ENCODE assay signal across 20 mouse cellular contexts in the genomic region with DNA sequence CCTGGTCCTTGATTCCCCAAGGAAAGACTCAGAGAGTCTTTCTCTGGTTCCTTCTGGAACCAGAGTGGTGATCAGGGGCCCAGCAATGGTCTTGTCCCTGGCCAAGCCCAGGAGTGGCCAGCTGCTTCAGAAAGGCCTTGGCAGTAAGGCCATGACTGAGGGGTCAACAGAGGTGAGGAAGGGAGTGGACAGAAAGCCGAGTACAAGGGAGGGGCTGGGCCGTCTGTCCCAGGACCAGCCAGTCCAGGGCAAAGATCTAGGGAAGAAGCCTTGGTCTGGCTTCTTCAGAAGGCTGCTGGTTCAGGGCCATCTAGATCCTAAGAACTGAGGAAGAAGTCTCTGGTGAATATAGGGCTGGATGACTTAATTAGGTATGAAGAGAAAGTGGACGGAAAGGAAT. TPM values are rescaled to one million over a fixed set of nuclear protein-coding genes. Genes with fewer than 3 reads are reported as not detected.
DNase-seq lines count a peak whose midpoint lies in the region; ATAC-seq lines count a peak whose summit lies in the region.
"Had no signal": no experiment of that assay in that cellular context is flagged by ENCODE, and none has a peak within 500 bp of the region (broad histone marks: within the 10 kb centered on the region; RNA-seq: fewer than 3 reads in every experiment).

No protein-coding gene starts in this region.

- WGBS in hindbrain, embryonic 12.5 days: 32% methylated on average over 3 of the region's 3 CpGs
- WGBS in hindbrain, embryonic 10.5 days: 26% methylated on average over 3 of the region's 3 CpGs

- H3K9ac ChIP-seq in hindbrain, embryonic 12.5 days: 0 out of 2 replicates have a peak overlapping the region, but pooled peaks have one; percentile 19
- H3K9ac ChIP-seq: intestine, embryonic 15.5 days; kidney, embryonic 15.5 days; liver, embryonic 12.5 days; lung, embryonic 15.5 days; stomach, embryonic 15.5 days had no signal

- ATAC-seq in hindbrain, embryonic 12.5 days (ENCODE audit: low FRiP score): no peak
- ATAC-seq: CD4-positive, CD25-positive, alpha-beta regulatory T cell, adult 4 months; forebrain, embryonic 13.5 days; intestine, embryonic 15.5 days; liver, embryonic 12.5 days had no signal

- DNase-seq in adrenal gland, adult 2 months: peak; percentile 54
- no peak for DNase-seq in adrenal gland, adult 18-20 months (ENCODE audit: low spot score in 2 of 2)
- DNase-seq in hindbrain, embryonic 10.5 days (ENCODE audit: low spot score): no peak
- DNase-seq in adipocyte (ENCODE audit: low spot score): peak; percentile 65
- DNase-seq in heart, postnatal 14 days: peak; percentile 26 to 42
- no peak for DNase-seq in kidney, postnatal 36 days
- no peak for DNase-seq in kidney, adult 18-20 months
- DNase-seq: cerebellum, postnatal 14 days; spleen, adult 18-20 months; thymus, adult 2 months had no signal

- intact Hi-C loops in heart, postnatal 14 days (cut with DNase I): no loop called here

- H3K4me1 ChIP-seq in hindbrain, embryonic 12.5 days: peaks cover 29% of the 10 kb centered on the region
- peaks cover 33% of the 10 kb centered on the region for H3K4me1 ChIP-seq in hindbrain, embryonic 10.5 days (replicated peaks)
- H3K4me1 ChIP-seq: intestine, embryonic 15.5 days; liver, embryonic 12.5 days; lung, embryonic 15.5 days; stomach, embryonic 15.5 days had no signal

- no peak overlapping the region for H3K4me2 ChIP-seq in hindbrain, embryonic 12.5 days (replicated peaks)
- H3K4me2 ChIP-seq: liver, embryonic 12.5 days; lung, embryonic 15.5 days had no signal

- H3K36me3 ChIP-seq in hindbrain, embryonic 12.5 days: no peaks in the 10 kb centered on the region
- H3K36me3 ChIP-seq in hindbrain, embryonic 10.5 days: no peaks in the 10 kb centered on the region
- H3K36me3 ChIP-seq: G1E; intestine, embryonic 15.5 days; kidney, embryonic 15.5 days; limb, embryonic 10.5 days; liver, embryonic 12.5 days; lung, embryonic 15.5 days; stomach, embryonic 15.5 days had no signal

- no peaks in the 10 kb centered on the region for H3K9me3 ChIP-seq in hindbrain, embryonic 12.5 days (replicated peaks)
- no peaks in the 10 kb centered on the region for H3K9me3 ChIP-seq in hindbrain, embryonic 10.5 days
- H3K9me3 ChIP-seq: forebrain, embryonic 13.5 days; G1E; intestine, embryonic 15.5 days; kidney, embryonic 15.5 days; limb, embryonic 10.5 days; liver, embryonic 12.5 days; lung, embryonic 15.5 days; stomach, embryonic 15.5 days had no signal

- peaks cover 28% of the 10 kb centered on the region for H3K27me3 ChIP-seq in hindbrain, embryonic 12.5 days
- peaks cover 49% of the 10 kb centered on the region for H3K27me3 ChIP-seq in hindbrain, embryonic 10.5 days (ENCODE audit: insufficient read depth, poor library complexity, severe bottlenecking)

- H3K27ac ChIP-seq in hindbrain, embryonic 12.5 days: peak overlapping the region; percentile 80
- no peak overlapping the region for H3K27ac ChIP-seq in hindbrain, embryonic 10.5 days
- H3K27ac ChIP-seq: intestine, embryonic 15.5 days; kidney, embryonic 15.5 days; limb, embryonic 10.5 days; liver, embryonic 12.5 days; lung, embryonic 15.5 days; stomach, embryonic 15.5 days had no signal

- no peak overlapping the region for H3K4me3 ChIP-seq in hindbrain, embryonic 12.5 days
- H3K4me3 ChIP-seq in hindbrain, embryonic 10.5 days: no peak overlapping the region
- H3K4me3 ChIP-seq: intestine, embryonic 15.5 days; kidney, embryonic 15.5 days; liver, embryonic 12.5 days; lung, embryonic 15.5 days; stomach, embryonic 15.5 days had no signal

RNA-seq across cellular contexts. Expression of a gene that starts 34.5 kb away (rescaled TPM):
- 10 to 100 TPM; 31.7 to 34.8 TPM for total RNA-seq in adrenal gland, adult 2 months (2021)
- 7.8 and 10.5 TPM in 2 replicates for polyA plus RNA-seq in adrenal gland, adult 2 months (2012; rRNA removed)
- total RNA-seq in adrenal gland, adult 18-20 months (2021): 10 to 100 TPM; 33.6 to 37.1 TPM
- 63.0 and 67.1 TPM in 2 replicates for polyA plus RNA-seq in hindbrain, embryonic 12.5 days (2016; fragmentation: Nextera tagmentation; extraction: Ambion mirVana)
- 48.0 and 48.1 TPM in 2 replicates for polyA plus RNA-seq in hindbrain, embryonic 10.5 days (2016; fragmentation: Nextera tagmentation; extraction: Ambion mirVana)
- total RNA-seq in heart, postnatal 14 days (2021): 10 to 100 TPM; 20.1 to 20.8 TPM

Comparison
In these comparisons a context has a peak if more than half of its experiments do, and no peak if none do; other contexts are left out.
1. DNase-seq: peak in adrenal gland, adult 2 months (single experiment), adipocyte (single experiment) and heart, postnatal 14 days (2 of 2); none in adrenal gland, adult 18-20 months (0 of 2), hindbrain, embryonic 10.5 days (single experiment), kidney, postnatal 36 days (0 of 2) and kidney, adult 18-20 months (single experiment).